Mouse (Mus musculus): ENCODE measurements around the gene Dnase1.
"Not testable (repeated sequence)": the region's sequence is repeated elsewhere in the genome, so short reads cannot be mapped to it uniquely, and the experiment has no call there.

DNA sequence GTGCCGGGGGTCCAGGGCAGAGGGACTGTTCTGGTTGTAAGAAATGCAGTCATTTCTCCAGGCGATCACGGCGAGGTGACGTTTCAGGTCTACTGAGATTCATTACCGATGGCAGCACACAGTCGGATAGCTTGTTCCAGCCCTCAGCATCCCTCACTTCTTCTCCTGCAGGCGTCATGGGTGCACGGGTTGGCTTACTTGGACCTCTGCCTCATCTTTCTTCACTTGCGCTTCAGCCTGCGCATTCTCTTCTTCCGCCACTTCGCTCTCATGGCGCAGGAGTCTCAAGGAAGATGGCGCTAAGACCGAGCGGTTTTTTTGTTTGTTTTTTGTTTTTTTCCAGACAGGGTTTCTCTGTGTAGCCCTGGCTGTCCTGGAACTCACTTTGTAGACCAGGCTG lies 20.0 kb upstream of the Dnase1 start:
- TF ChIP-seq CTCF (IDR thresholded peaks at IDR 0.05; ENCODE audit: borderline replicate concordance, insufficient read depth, low read depth, low read length); POLR2A (IDR thresholded peaks at IDR 0.05; ENCODE audit: borderline replicate concordance, insufficient read depth, low read length): not testable (repeated sequence)
